Mouse (Mus musculus): ENCODE results near the gene H2-Ke6. TPM values are rescaled to one million over a fixed set of nuclear protein-coding genes. Genes with fewer than 3 reads are reported as not detected.

The H2-Ke6 gene
- polyA plus RNA-seq, 1 experiment, result 75.8 TPM

DNA sequence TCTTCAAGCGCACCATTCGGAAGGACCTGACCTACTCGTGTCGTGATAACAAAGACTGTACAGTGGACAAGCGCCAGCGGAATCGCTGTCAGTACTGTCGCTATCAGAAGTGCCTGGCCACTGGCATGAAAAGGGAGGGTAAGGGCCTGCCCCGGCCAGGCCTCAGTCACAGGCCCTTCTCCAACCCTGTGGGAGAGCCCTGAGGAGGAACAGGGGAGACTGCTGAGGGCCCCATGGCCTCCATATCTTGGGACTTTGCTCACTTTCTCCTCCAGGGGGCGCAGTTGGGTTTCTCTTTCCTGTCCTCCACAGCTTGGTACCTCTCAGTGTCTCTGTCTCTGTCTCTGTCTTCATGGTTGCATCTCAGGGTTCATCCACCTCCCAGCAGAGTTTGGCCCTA is 6.2 kb upstream of the H2-Ke6 start:
- TF ChIP-seq POLR2A (IDR thresholded peaks at IDR 0.05; ENCODE audit: low read depth, low read length) (no peak), CTCF (IDR thresholded peaks at IDR 0.05; ENCODE audit: extremely low read depth, insufficient read length, insufficient replicate concordance, low read depth, low read length) (peak; percentile 71; the same call in 1 of the 2 replicates)
- H3K27ac ChIP-seq (ENCODE audit: insufficient read depth, low read depth, low read length), result no peak overlapping the region
- 80% methylated on average over 10 of the region's 10 CpGs for WGBS
- H3K27me3 ChIP-seq (ENCODE audit: control insufficient read depth, insufficient read depth, low read length), result 0 out of 2 replicates have a peak, but pooled peaks cover 4% of the 10 kb centered on the region
- H3K4me3 ChIP-seq (ENCODE audit: low read depth, low read length), result no peak overlapping the region
- H3K4me1 ChIP-seq (ENCODE audit: control insufficient read depth, insufficient read depth, insufficient read length, low read length), result peaks cover 22% of the 10 kb centered on the region
- peaks cover 37% of the 10 kb centered on the region for H3K36me3 ChIP-seq (ENCODE audit: control insufficient read depth, insufficient read depth, low read length)

GRCm38 (mm10) chr17:34033441-34033840 is 5.6 kb upstream of the H2-Ke6 start:
- no peaks in the 10 kb centered on the region for H3K27me3 ChIP-seq (ENCODE audit: control insufficient read depth, insufficient read depth, low read length)
- 92% methylated on average over 9 of the region's 9 CpGs for WGBS
- peaks cover 43% of the 10 kb centered on the region for H3K36me3 ChIP-seq (ENCODE audit: control insufficient read depth, insufficient read depth, low read length)
- H3K27ac ChIP-seq (ENCODE audit: insufficient read depth, low read depth, low read length), result peak overlapping the region; percentile 62
- peaks cover 20% of the 10 kb centered on the region for H3K4me1 ChIP-seq (ENCODE audit: control insufficient read depth, insufficient read depth, insufficient read length, low read length)
- no peak overlapping the region for H3K4me3 ChIP-seq (ENCODE audit: low read depth, low read length)
- TF ChIP-seq CTCF (IDR thresholded peaks at IDR 0.05; ENCODE audit: extremely low read depth, insufficient read length, insufficient replicate concordance, low read depth, low read length), result no peak

DNA sequence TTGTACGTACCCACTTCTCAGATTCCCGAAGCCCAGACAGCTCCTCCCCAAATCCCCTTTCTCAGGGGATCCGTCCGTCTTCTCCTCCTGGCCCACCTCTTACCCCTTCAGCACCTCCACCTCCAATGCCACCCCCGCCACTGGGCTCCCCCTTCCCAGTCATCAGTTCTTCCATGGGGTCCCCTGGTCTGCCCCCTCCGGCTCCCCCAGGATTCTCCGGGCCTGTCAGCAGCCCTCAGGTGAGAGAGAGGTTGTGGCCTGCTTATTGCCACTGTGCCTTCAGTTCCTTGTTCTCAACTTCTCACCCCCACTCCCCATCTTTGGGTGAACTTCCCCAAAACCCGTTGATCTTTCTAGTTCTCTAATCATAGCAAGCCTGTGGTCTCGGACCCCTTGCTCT is 4.9 kb upstream of the H2-Ke6 start:
- no peaks in the 10 kb centered on the region for H3K27me3 ChIP-seq (ENCODE audit: control insufficient read depth, insufficient read depth, low read length)
- no peak for TF ChIP-seq CTCF (IDR thresholded peaks at IDR 0.05; ENCODE audit: extremely low read depth, insufficient read length, insufficient replicate concordance, low read depth, low read length)
- no peak for TF ChIP-seq POLR2A (IDR thresholded peaks at IDR 0.05; ENCODE audit: low read depth, low read length)
- 38% methylated on average over 9 of the region's 9 CpGs for WGBS
- peak overlapping the region; percentile 62 for H3K27ac ChIP-seq (ENCODE audit: insufficient read depth, low read depth, low read length)
- peak overlapping the region; percentile 89 for H3K4me3 ChIP-seq (ENCODE audit: low read depth, low read length)
- H3K36me3 ChIP-seq (ENCODE audit: control insufficient read depth, insufficient read depth, low read length), result peaks cover 44% of the 10 kb centered on the region
- peaks cover 17% of the 10 kb centered on the region for H3K4me1 ChIP-seq (ENCODE audit: control insufficient read depth, insufficient read depth, insufficient read length, low read length)

- Histone ChIP-seq H3K36me3 (ENCODE audit: control insufficient read depth, insufficient read depth, low read length) (peaks cover 38% of the 10 kb centered on the region), H3K4me1 (ENCODE audit: control insufficient read depth, insufficient read depth, insufficient read length, low read length) (peaks cover 20% of the 10 kb centered on the region), H3K27me3 (ENCODE audit: control insufficient read depth, insufficient read depth, low read length) (no peaks in the 10 kb centered on the region), H3K27ac (ENCODE audit: insufficient read depth, low read depth, low read length) (peak overlapping the region; percentile 74), H3K4me3 (ENCODE audit: low read depth, low read length) (peak overlapping the region; percentile 89)
- no peak for TF ChIP-seq POLR2A (IDR thresholded peaks at IDR 0.05; ENCODE audit: low read depth, low read length)
- TF ChIP-seq CTCF (IDR thresholded peaks at IDR 0.05; ENCODE audit: extremely low read depth, insufficient read length, insufficient replicate concordance, low read depth, low read length), result no peak
- under 1% methylated on average over 44 of the region's 48 CpGs for WGBS
Measured at GRCm38 (mm10) chr17:34032174-34032632, 4.3 kb upstream of the H2-Ke6 start.

- TF ChIP-seq CTCF (IDR thresholded peaks at IDR 0.05; ENCODE audit: extremely low read depth, insufficient read length, insufficient replicate concordance, low read depth, low read length), result no peak
- peak; percentile 81 for TF ChIP-seq POLR2A (IDR thresholded peaks at IDR 0.05; ENCODE audit: low read depth, low read length)
- no peaks in the 10 kb centered on the region for H3K27me3 ChIP-seq (ENCODE audit: control insufficient read depth, insufficient read depth, low read length)
- peak within 1 kb of the TSS; percentile 74 for H3K27ac ChIP-seq (ENCODE audit: insufficient read depth, low read depth, low read length)
- H3K36me3 ChIP-seq (ENCODE audit: control insufficient read depth, insufficient read depth, low read length), result peaks cover 32% of the 10 kb centered on the region
- peak within 1 kb of the TSS; percentile 89 for H3K4me3 ChIP-seq (ENCODE audit: low read depth, low read length)
- H3K4me1 ChIP-seq (ENCODE audit: control insufficient read depth, insufficient read depth, insufficient read length, low read length), result peaks cover 26% of the 10 kb centered on the region
- WGBS, result under 1% methylated on average over 88 of the region's 88 CpGs
Measured at GRCm38 (mm10) chr17:34031465-34032173, 3.8 kb upstream of the H2-Ke6 start, which contains the start of the genes Slc39a7 and Rxrb. Slc39a7 (minus strand) TSS chr17:34031682. Rxrb (plus strand) TSS chr17:34031812.

DNA sequence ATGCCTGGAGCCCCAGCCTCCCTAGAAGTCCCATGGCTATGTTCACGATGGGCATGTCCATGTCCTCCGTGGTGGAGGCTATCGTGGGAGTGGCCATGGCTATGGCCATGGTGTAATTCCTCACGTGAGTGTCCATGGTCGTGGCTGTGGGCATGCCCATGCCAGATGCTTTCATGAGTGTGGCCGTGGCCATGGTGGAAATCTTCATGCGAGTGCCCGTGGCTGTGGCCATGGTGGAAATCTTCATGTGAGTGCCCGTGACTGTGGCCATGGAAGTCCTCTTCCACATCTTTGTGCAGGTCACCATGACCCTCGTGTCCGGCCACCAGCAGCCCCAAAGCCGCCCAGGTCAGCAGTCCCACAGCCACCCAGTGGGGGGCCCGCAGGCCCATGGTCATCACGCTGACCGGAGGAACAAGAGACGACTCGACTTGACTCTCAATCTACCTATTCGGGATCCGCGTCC is 3.0 kb upstream of the H2-Ke6 start:
- WGBS, result 2% methylated on average over 20 of the region's 20 CpGs
- peak overlapping the region; percentile 54 for H3K27ac ChIP-seq (ENCODE audit: insufficient read depth, low read depth, low read length)

GRCm38 (mm10) chr17:34029890-34030595 is 2.2 kb upstream of the H2-Ke6 start:
- 79% methylated on average over 21 of the region's 21 CpGs for WGBS
- H3K4me3 ChIP-seq (ENCODE audit: low read depth, low read length), result peak overlapping the region; percentile 89
- peaks cover 19% of the 10 kb centered on the region for H3K36me3 ChIP-seq (ENCODE audit: control insufficient read depth, insufficient read depth, low read length)
- TF ChIP-seq CTCF (IDR thresholded peaks at IDR 0.05; ENCODE audit: extremely low read depth, insufficient read length, insufficient replicate concordance, low read depth, low read length) (no peak), POLR2A (IDR thresholded peaks at IDR 0.05; ENCODE audit: low read depth, low read length) (no peak)
- H3K27ac ChIP-seq (ENCODE audit: insufficient read depth, low read depth, low read length), result no peak overlapping the region
- peaks cover 28% of the 10 kb centered on the region for H3K4me1 ChIP-seq (ENCODE audit: control insufficient read depth, insufficient read depth, insufficient read length, low read length)
- H3K27me3 ChIP-seq (ENCODE audit: control insufficient read depth, insufficient read depth, low read length), result no peaks in the 10 kb centered on the region

More for the DNA sequence above, 3.0 kb upstream of the H2-Ke6 start:
- peaks cover 26% of the 10 kb centered on the region for H3K4me1 ChIP-seq (ENCODE audit: control insufficient read depth, insufficient read depth, insufficient read length, low read length)
- H3K36me3 ChIP-seq (ENCODE audit: control insufficient read depth, insufficient read depth, low read length), result peaks cover 25% of the 10 kb centered on the region
- H3K4me3 ChIP-seq (ENCODE audit: low read depth, low read length), result peak overlapping the region; percentile 89
- no peaks in the 10 kb centered on the region for H3K27me3 ChIP-seq (ENCODE audit: control insufficient read depth, insufficient read depth, low read length)
- TF ChIP-seq POLR2A (IDR thresholded peaks at IDR 0.05; ENCODE audit: low read depth, low read length) (no peak), CTCF (IDR thresholded peaks at IDR 0.05; ENCODE audit: extremely low read depth, insufficient read length, insufficient replicate concordance, low read depth, low read length) (no peak)

All from small intestine, adult 2 months (tissue).